20 mouse cellular contexts compared by ENCODE assay signal in genomic region chr5:9878063-9878462, GRCm38 (mm10).
A peak's percentile ranks its signal among the peaks of the same experiment; 100 is the strongest.
DNase-seq lines count a peak whose midpoint lies in the region; ATAC-seq and TF ChIP-seq lines count a peak whose summit lies in the region.
"Had no signal": no experiment of that assay in that cellular context is flagged by ENCODE, and none has a peak within 500 bp of the region (broad histone marks: within the 10 kb centered on the region; RNA-seq: fewer than 3 reads in every experiment).

No protein-coding gene starts in this region.

- H3K4me2 ChIP-seq in lung, postnatal 0 days (replicated peaks; ENCODE audit: low read depth, low read length), result no peak overlapping the region

- TF ChIP-seq CTCF in Patski (IDR thresholded peaks at IDR 0.05), result no peak
- no peak for TF ChIP-seq CTCF in lung, postnatal 0 days (IDR thresholded peaks at IDR 0.05)

- CTCF ChIA-PET in Patski (lab: Charles Lee), result interaction anchor here (1.4 kb wide), 1 partner anchor 63 kb away, joined by 3 read pairs; no protein-coding TSS in a partner anchor

- TF ChIP-seq EP300 in lung, postnatal 0 days (IDR thresholded peaks at IDR 0.05), result no peak

- POLR2A ChIA-PET in Patski (lab: Charles Lee), result no interaction called here

- H3K9me3 ChIP-seq in lung, postnatal 0 days (ENCODE audit: low read length), result no peaks in the 10 kb centered on the region

- no peaks in the 10 kb centered on the region for H3K27me3 ChIP-seq in Patski
- no peaks in the 10 kb centered on the region for H3K27me3 ChIP-seq in lung, postnatal 0 days (replicated peaks; ENCODE audit: insufficient read depth, low read length)
- H3K27me3 ChIP-seq: CH12.LX had no signal

- H3K9ac ChIP-seq in lung, postnatal 0 days (replicated peaks; ENCODE audit: low read depth), result no peak overlapping the region

- WGBS in lung, postnatal 0 days, result 36% methylated on average over 1 of the region's 1 CpGs

- no peaks in the 10 kb centered on the region for H3K36me3 ChIP-seq in lung, postnatal 0 days (ENCODE audit: insufficient read depth, low read length)
- H3K36me3 ChIP-seq: G1E had no signal

- no peak overlapping the region for H3K4me3 ChIP-seq in lung, postnatal 0 days (ENCODE audit: low read depth, low read length)

- in situ Hi-C loops in Patski (cut with MboI; ENCODE audit: low pct_unique_long_range_greater_than_20kb), result no loop called here

- H3K4me1 ChIP-seq in lung, postnatal 0 days (ENCODE audit: insufficient read depth, low read depth, low read length), result no peaks in the 10 kb centered on the region

- peak; percentile 97 for ATAC-seq in Patski
- no peak for ATAC-seq in lung, postnatal 0 days
- ATAC-seq: activated CD4-positive, CD25-positive, alpha-beta regulatory T cell, adult 4 months; CD4-positive, CD25-positive, alpha-beta regulatory T cell, adult 4 months had no signal

- peak; percentile 74 for DNase-seq in Muller cell, postnatal 12 days (ENCODE audit: inconsistent ontology term)
- DNase-seq in Patski (ENCODE audit: low read depth, low spot score), result no peak
- DNase-seq in lung, postnatal 0 days (ENCODE audit: low spot score), result no peak
- DNase-seq in layer of hippocampus, adult 9-10 months (ENCODE audit: low spot score), result no peak
- DNase-seq: adrenal gland, adult 2 months; adrenal gland, adult 8-10 months; adrenal gland, postnatal 10 days; adrenal gland, postnatal 14 days; adrenal gland, postnatal 25 days; adrenal gland, postnatal 36 days; B cell, adult 2 months; cerebellum, adult 11 months; cerebellum, adult 11-12 months; cerebellum, adult 18-20 months; cerebellum, adult 2 months; cerebellum, adult 8-10 months had no signal

- no peak overlapping the region for H3K27ac ChIP-seq in lung, postnatal 0 days (ENCODE audit: low read length)
